Mouse (Mus musculus) lung, embryonic 15.5 days (tissue): ENCODE results near the gene Acadm. TPM values are rescaled to one million over a fixed set of nuclear protein-coding genes. Genes with fewer than 3 reads are reported as not detected.

Experiments
- ATAC-seq: fragments of 200-750 bp; cut with Nextera tagmentation; 2 replicates; pipeline ENCODE4 v1.8.0; 2017; ENCODE audit warnings: moderate number of reproducible peaks, borderline replicate concordance; ENCODE audit not compliant: low FRiP score, low TSS enrichment; ENCODE audit errors: extremely low read depth
- H3K27ac ChIP-seq: fragments of 300-500 bp; sonication (generic); 2 replicates; pipeline ENCODE4 v1.5.1; 2015; ENCODE audit warnings: moderate library complexity, mild to moderate bottlenecking, inconsistent platforms
- H3K27me3 ChIP-seq: fragments of 300-500 bp; sonication (generic); 2 replicates; pipeline ENCODE4 v1.6.1; 2015; ENCODE audit warnings: inconsistent platforms
- H3K36me3 ChIP-seq: fragments of 300-500 bp; sonication (generic); 2 replicates; pipeline ENCODE4 v1.6.1; 2015; ENCODE audit warnings: inconsistent platforms
- H3K4me1 ChIP-seq: fragments of 300-500 bp; sonication (generic); 2 replicates; pipeline ENCODE4 v1.6.1; 2015; ENCODE audit warnings: inconsistent platforms
- H3K4me2 ChIP-seq: fragments of 300-500 bp; sonication (generic); 2 replicates; pipeline ENCODE4 v1.6.1; 2015; ENCODE audit warnings: inconsistent platforms, mild to moderate bottlenecking, moderate library complexity
- H3K4me3 ChIP-seq: fragments of 300-500 bp; sonication (generic); 2 replicates; pipeline ENCODE4 v1.5.1; 2015; ENCODE audit warnings: mild to moderate bottlenecking, inconsistent platforms
- H3K9ac ChIP-seq: fragments of 300-500 bp; sonication (generic); 2 replicates; pipeline ENCODE4 v1.6.1; 2015; ENCODE audit warnings: inconsistent platforms
- H3K9me3 ChIP-seq: fragments of 300-500 bp; sonication (generic); 2 replicates; pipeline ENCODE4 v1.6.1; 2016; ENCODE audit warnings: inconsistent platforms
- WGBS: fragments of 180-500 bp; shearing (Covaris S2); methylation state at CpG from one replicate; pipeline ENCODE4 v1.1.7; 2015; 5-methylcytosine and 5-hydroxymethylcytosine counted together
- polyA plus RNA-seq: library from polyadenylated mRNA; unstranded; fragments of >200 nt; fragmentation: Nextera tagmentation; extraction: Ambion mirVana; gene quantifications from 2 replicates; pipeline ENCODE4 v1.2.1, GENCODE M21; 2015

Gene Acadm
- polyA plus RNA-seq, 1 experiment from 2014 or later = 60.5 TPM

DNA sequence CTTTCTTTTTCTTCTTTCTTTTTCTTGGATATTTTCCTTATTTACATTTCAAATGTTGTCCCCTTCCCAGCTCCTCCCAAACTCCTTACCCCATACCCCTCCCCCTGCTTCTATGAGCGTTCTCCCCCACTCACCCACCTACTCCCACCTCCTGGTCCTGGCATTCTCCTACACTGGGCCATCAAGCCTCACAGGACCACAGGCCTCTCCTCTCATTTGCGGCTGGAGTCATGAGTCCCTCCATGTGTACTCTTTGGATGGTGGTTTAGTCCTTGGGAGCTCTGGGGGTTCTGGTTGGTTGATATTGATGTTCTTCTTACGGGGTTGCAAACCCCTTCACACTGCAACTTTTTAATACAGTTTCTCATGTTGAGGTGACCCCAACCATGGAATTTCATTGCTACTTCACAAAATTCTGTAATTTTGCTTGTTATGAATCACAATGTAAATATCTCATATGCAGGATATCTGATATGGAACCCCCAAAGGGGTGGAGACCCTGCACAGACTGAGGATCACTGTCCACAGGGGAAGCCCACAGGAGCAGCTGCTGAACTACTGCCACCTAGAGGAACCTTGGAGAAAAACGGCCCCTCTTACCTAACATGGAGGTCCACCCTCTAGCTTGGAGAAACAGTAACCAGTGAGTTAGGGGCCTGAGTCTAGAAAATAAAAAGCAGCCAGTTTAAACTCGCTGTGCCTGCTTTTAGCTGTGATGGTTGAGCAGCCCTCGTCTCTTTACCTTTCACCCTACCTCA, 17.4 kb upstream of the Acadm start:
- H3K9ac ChIP-seq = no peak overlapping the region
- no peaks in the 10 kb centered on the region for H3K27me3 ChIP-seq
- no peak for ATAC-seq
- H3K27ac ChIP-seq = no peak overlapping the region
- H3K4me3 ChIP-seq = no peak overlapping the region
- H3K4me2 ChIP-seq = no peak overlapping the region
- 73% methylated on average over 6 of the region's 6 CpGs for WGBS
- no peaks in the 10 kb centered on the region for H3K4me1 ChIP-seq
- H3K9me3 ChIP-seq = no peaks in the 10 kb centered on the region
- no peaks in the 10 kb centered on the region for H3K36me3 ChIP-seq

DNA sequence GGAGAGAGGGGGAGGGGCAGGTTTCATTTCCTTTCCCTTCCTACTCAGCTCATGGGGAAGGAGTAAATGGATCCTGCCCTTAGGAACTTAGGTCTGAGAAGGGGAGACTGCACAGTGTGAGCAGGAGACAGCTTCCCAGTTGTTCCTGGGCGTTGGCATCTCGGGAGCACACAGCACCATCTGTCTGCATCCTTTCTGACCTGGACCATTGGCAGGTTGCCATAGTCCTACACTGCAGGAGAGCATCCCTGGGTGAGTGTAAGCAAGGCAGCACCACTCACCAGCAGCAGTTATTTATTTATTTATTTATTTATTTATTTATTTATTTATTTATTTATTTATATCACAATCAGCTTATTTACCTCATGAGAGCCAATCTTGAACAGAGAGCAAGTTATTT, 16.5 kb upstream of the Acadm start:
- no peak overlapping the region for H3K4me3 ChIP-seq
- H3K9ac ChIP-seq = no peak overlapping the region
- ATAC-seq = no peak
- no peaks in the 10 kb centered on the region for H3K4me1 ChIP-seq
- no peak overlapping the region for H3K4me2 ChIP-seq
- H3K27me3 ChIP-seq = no peaks in the 10 kb centered on the region
- no peaks in the 10 kb centered on the region for H3K9me3 ChIP-seq
- H3K27ac ChIP-seq = no peak overlapping the region
- WGBS = 53% methylated on average over 2 of the region's 2 CpGs
- H3K36me3 ChIP-seq = no peaks in the 10 kb centered on the region

DNA sequence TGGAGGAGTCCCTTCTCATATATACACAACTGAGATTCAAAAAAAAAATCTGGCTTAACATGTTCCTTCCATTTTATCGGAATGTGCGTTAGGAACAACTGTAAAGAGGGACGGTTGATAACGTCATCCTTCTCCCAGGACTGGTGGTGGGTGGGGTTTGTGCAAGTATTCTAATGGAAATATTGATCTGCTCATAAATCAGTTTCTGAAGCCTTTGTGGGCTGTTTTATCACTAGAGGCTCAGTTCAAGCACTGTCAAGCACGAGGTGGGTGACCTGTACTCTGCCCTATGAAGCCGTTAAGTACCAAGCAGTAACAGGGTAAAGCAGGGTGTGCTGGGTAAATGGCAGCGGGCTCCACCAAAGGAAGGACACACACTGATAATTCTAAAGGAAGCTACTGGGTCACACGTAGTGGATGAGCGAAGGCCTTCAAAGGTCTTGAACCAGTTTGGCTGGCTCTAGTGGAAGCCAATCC, 15.3 kb upstream of the Acadm start:
- H3K36me3 ChIP-seq = no peaks in the 10 kb centered on the region

DNA sequence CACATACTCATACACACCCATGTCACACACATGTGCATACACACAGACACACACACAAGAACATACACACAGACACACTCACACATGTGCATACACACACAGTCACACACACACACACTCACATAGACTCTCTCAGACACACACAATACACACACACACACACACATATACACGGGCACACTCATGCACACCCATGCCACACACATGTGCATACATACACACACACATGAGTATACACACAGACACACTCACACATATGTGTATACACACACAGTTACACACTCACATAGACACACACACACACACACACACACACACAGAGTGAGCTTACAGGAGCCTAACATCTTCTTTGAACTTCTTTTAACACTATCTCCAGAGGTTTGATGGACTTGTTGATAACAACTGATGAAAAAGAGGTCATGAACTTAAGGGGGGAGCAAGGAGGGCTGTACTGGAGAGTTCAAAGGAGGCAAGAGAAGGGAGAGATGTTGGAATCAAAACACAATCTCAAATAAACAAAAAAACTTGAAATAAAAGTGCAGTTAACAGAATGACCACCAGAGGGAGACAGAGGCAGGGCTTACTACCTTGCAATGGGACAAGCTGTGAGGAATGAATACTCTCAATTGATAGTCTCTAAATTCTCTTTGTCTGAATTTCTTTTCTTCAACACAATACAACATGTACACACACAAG, 14.8 kb upstream of the Acadm start:
- Histone ChIP-seq H3K4me1 (no peaks in the 10 kb centered on the region), H3K4me2 (no peak overlapping the region), H3K27ac (no peak overlapping the region), H3K9me3 (no peaks in the 10 kb centered on the region), H3K4me3 (no peak overlapping the region), H3K9ac (no peak overlapping the region), H3K36me3 (no peaks in the 10 kb centered on the region), H3K27me3 (no peaks in the 10 kb centered on the region)
- 85% methylated on average over 1 of the region's 1 CpGs for WGBS
- ATAC-seq = no peak

More for the DNA sequence above, 15.3 kb upstream of the Acadm start:
- no peak overlapping the region for H3K4me2 ChIP-seq
- no peak for ATAC-seq
- no peak overlapping the region for H3K27ac ChIP-seq
- H3K9me3 ChIP-seq = no peaks in the 10 kb centered on the region
- WGBS = 82% methylated on average over 9 of the region's 9 CpGs
- no peaks in the 10 kb centered on the region for H3K27me3 ChIP-seq
- H3K9ac ChIP-seq = no peak overlapping the region
- no peak overlapping the region for H3K4me3 ChIP-seq
- no peaks in the 10 kb centered on the region for H3K4me1 ChIP-seq

DNA sequence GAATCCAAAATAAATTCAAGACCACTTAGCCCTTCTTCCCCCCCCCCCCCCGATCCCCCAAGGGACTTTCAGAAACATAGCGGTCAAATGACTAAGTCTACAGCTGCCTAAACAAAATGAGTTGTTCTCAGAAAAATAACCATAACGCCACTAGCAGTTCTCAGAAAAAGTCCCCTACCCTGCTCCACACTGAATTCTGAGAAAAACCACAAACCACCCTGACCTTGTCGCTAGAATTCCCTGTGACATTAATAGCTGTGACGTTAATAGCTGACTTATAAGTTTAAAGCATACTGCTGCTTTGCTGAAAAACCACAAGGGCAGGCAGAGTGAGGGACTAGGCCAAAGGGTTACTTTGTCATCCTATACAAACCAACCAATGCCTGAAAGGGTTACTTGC, 13.5 kb upstream of the Acadm start:
- Histone ChIP-seq H3K4me3 (no peak overlapping the region), H3K36me3 (no peaks in the 10 kb centered on the region), H3K27me3 (no peaks in the 10 kb centered on the region), H3K27ac (no peak overlapping the region), H3K9me3 (no peaks in the 10 kb centered on the region), H3K4me1 (no peaks in the 10 kb centered on the region), H3K4me2 (no peak overlapping the region), H3K9ac (no peak overlapping the region)
- 82% methylated on average over 5 of the region's 5 CpGs for WGBS
- no peak for ATAC-seq

DNA sequence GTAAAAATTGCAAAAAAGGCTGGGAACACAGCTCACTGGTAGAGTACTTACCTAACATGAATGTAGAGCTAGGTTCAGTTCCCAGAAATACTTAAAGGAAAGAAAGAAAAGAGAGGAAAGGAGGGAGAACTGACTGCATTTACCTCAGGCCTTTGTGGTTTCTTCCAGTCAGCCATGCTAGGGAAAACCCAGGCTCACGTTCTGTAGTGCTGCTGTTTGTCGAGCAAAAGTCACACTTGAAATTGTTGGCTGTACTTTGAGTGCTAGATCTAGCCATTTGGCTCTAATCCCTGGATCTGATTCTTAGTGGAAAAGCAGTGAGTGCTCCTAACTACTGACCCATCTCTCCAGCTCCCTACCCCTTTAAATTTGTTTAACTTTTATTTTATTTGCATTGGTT, 3.7 kb upstream of the Acadm start:
- no peak overlapping the region for H3K27ac ChIP-seq
- no peak overlapping the region for H3K9ac ChIP-seq
- H3K4me2 ChIP-seq = no peak overlapping the region
- no peaks in the 10 kb centered on the region for H3K36me3 ChIP-seq
- H3K27me3 ChIP-seq = no peaks in the 10 kb centered on the region
- H3K4me3 ChIP-seq = no peak overlapping the region
- ATAC-seq = no peak
- 0 out of 2 replicates have a peak, but pooled peaks cover 1% of the 10 kb centered on the region for H3K4me1 ChIP-seq
- no peaks in the 10 kb centered on the region for H3K9me3 ChIP-seq
- 38% methylated on average over 2 of the region's 2 CpGs for WGBS

DNA sequence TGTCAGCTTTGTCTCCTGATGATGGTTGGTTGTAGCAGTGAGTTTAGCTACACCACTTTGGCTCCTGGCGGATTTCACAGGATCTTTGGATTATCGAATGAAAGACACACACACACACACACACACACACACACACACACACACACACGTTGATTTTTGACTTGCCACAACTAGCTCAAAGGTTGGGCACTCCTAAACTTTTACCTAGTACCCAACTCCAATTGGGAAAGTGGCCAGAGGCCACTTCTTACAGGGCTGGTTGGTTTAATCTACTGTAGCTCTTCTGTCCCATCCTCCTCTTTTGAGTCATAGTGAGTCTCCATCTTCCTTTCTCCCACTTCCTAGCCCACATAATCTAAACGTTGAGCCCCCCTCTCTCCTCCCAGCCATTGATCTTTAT, 2.8 kb upstream of the Acadm start:
- H3K27ac ChIP-seq = no peak overlapping the region
- no peaks in the 10 kb centered on the region for H3K9me3 ChIP-seq
- H3K27me3 ChIP-seq = no peaks in the 10 kb centered on the region
- 63% methylated on average over 4 of the region's 4 CpGs for WGBS
- H3K4me2 ChIP-seq = no peak overlapping the region
- peaks cover 10% of the 10 kb centered on the region; the same call in 1 of the 2 replicates for H3K4me1 ChIP-seq
- H3K9ac ChIP-seq = no peak overlapping the region
- H3K4me3 ChIP-seq = no peak overlapping the region
- no peak for ATAC-seq
- H3K36me3 ChIP-seq = no peaks in the 10 kb centered on the region

DNA sequence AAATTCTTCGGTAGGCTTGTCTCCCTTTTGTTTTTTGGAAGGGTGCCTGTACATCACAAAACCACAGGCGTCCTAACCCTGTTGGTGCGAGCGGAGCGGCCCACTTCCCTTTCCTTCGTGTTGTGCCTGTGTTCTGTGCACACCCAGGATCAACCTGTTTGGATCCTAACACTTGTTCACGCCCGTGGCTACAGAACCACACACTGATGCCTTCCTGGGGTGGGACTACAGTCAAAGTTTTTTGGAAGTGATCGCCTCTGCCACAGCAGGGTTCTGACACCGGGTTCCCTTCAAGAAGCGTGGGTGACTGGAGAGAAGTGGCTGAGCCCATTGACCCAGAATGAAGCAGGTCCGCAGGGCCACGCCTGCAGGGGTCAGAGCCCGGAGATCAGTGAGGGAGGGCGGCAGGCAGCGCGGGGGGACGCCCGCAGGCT, 514 bp downstream of the Acadm start:
- Histone ChIP-seq H3K4me2 (peak overlapping the region; percentile 81), H3K9me3 (no peaks in the 10 kb centered on the region), H3K36me3 (no peaks in the 10 kb centered on the region), H3K4me3 (peak overlapping the region; percentile 87), H3K9ac (peak overlapping the region; percentile 87), H3K4me1 (peaks cover 10% of the 10 kb centered on the region; the same call in 1 of the 2 replicates), H3K27ac (peak overlapping the region; percentile 88), H3K27me3 (no peaks in the 10 kb centered on the region)
- 0% methylated on average over 19 of the region's 19 CpGs for WGBS
- ATAC-seq = peak; percentile 43

DNA sequence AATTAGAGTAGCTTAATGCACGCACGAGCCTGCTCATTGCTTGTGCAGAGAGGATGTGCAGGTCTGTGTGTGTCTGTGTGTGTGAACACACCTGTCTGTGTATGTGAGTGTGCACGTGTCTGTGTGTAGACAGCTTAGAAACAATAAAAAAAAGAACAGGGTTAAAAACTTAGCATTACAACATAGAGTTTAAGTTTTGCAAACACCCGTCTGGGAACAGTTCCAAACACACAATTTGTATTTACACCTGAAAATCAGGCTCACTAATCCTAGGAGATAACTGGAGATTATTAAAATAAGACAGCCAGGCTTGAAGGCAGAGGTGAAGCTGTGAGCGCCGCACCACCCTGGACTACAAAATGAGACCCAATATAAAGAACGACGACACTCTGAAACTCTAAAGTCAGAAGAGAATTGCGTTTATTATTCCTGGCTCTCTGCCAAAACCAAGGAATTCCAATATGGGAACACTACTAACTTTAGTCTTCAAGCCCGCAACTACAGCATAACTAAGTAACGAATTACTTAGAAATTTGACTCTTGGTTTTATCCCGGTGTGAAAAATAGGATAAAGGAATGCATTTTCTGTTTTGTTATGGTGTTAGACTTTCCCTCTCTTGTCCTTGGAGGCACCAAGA, 1.3 kb downstream of the Acadm start:
- ATAC-seq = no peak
- Histone ChIP-seq H3K4me2 (peak overlapping the region; percentile 81), H3K4me1 (peaks cover 10% of the 10 kb centered on the region; the same call in 1 of the 2 replicates), H3K9ac (peak overlapping the region; percentile 87; the same call in 1 of the 2 replicates), H3K36me3 (no peaks in the 10 kb centered on the region), H3K27me3 (no peaks in the 10 kb centered on the region), H3K4me3 (peak overlapping the region; percentile 87), H3K9me3 (no peaks in the 10 kb centered on the region), H3K27ac (peak overlapping the region; percentile 88; the same call in 1 of the 2 replicates)
- WGBS = 18% methylated on average over 12 of the region's 12 CpGs

DNA sequence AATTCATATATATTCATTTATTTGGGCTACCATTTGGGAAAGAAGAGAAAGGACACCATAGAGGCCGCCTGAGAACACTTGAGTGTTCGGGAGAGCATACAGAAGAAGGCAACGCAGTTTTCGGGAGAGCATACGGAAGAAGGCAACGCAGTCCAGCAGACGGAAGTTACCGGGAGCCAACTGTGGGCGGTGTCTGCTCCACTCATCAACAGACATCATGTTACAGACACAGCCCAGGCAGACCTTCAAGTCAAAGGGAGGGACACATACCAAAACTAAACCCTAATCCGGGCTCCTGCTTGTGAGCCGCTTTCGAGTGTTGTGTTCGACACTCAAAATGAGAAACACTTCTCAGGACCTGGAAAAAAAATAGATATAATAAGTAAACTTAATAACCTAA, 2.8 kb downstream of the Acadm start:
- Histone ChIP-seq H3K27ac (no peak overlapping the region), H3K27me3 (no peaks in the 10 kb centered on the region), H3K4me2 (no peak overlapping the region), H3K4me3 (no peak overlapping the region), H3K9me3 (no peaks in the 10 kb centered on the region), H3K36me3 (peaks cover 4% of the 10 kb centered on the region), H3K9ac (no peak overlapping the region), H3K4me1 (peaks cover 10% of the 10 kb centered on the region; the same call in 1 of the 2 replicates)
- no peak for ATAC-seq
- 90% methylated on average over 13 of the region's 13 CpGs for WGBS

DNA sequence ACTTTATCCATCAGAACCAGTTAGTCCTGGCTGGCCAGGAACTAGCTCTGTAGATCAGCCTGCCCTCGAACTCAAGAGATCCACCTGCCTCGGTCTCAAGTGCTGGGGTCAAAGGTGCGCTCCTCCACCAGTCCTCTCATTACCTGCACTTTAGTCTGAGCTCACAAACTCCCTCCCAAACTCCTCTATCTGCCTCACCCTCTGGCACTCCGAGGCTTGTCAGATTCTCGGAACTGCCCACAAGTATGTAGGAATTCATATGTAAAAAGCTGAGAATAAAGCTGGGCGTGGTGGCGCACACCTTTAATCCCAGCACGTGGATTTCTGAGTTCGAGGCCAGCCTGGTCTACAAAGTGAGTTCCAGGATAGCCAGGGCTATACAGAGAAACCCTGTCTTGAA, 3.9 kb downstream of the Acadm start:
- Histone ChIP-seq H3K27ac (no peak overlapping the region), H3K9me3 (no peaks in the 10 kb centered on the region), H3K4me2 (no peak overlapping the region), H3K36me3 (peaks cover 8% of the 10 kb centered on the region), H3K4me3 (no peak overlapping the region), H3K27me3 (no peaks in the 10 kb centered on the region), H3K4me1 (peaks cover 10% of the 10 kb centered on the region; the same call in 1 of the 2 replicates), H3K9ac (no peak overlapping the region)
- WGBS = 87% methylated on average over 9 of the region's 9 CpGs
- ATAC-seq = no peak

DNA sequence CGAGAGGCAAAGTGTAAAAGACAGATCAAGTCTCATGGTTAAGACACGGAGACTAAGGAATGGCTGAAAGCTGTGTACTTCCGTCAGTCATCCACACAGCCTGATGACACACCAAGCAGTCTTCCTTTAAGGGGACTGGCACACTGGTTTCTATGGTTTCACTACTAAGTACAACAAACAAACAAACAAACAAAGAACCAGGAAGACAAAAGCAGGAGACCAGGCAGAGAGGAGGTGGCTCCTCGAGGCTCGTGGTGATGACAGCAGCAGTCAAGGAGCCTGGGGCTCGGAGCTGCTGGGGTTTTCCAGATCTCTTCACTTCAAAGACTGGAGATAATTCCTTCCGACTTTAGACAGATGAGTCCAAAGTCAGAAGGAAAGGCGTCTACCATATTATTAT, 4.4 kb downstream of the Acadm start:
- H3K36me3 ChIP-seq = peaks cover 11% of the 10 kb centered on the region
- H3K27ac ChIP-seq = no peak overlapping the region
- H3K4me1 ChIP-seq = peaks cover 10% of the 10 kb centered on the region; the same call in 1 of the 2 replicates
- H3K9me3 ChIP-seq = no peaks in the 10 kb centered on the region
- no peak for ATAC-seq
- WGBS = 83% methylated on average over 8 of the region's 8 CpGs
- no peaks in the 10 kb centered on the region for H3K27me3 ChIP-seq
- H3K4me3 ChIP-seq = no peak overlapping the region
- no peak overlapping the region for H3K4me2 ChIP-seq
- H3K9ac ChIP-seq = no peak overlapping the region
